Mouse (Mus musculus): ENCODE measurements at regions not wholly inside any gene's neighbourhood (a gene's known extent, or its start where the extent isn't known, plus 50 kb on each side); places are given as distances from the start of the nearest gene placed in this dataset.

DNA sequence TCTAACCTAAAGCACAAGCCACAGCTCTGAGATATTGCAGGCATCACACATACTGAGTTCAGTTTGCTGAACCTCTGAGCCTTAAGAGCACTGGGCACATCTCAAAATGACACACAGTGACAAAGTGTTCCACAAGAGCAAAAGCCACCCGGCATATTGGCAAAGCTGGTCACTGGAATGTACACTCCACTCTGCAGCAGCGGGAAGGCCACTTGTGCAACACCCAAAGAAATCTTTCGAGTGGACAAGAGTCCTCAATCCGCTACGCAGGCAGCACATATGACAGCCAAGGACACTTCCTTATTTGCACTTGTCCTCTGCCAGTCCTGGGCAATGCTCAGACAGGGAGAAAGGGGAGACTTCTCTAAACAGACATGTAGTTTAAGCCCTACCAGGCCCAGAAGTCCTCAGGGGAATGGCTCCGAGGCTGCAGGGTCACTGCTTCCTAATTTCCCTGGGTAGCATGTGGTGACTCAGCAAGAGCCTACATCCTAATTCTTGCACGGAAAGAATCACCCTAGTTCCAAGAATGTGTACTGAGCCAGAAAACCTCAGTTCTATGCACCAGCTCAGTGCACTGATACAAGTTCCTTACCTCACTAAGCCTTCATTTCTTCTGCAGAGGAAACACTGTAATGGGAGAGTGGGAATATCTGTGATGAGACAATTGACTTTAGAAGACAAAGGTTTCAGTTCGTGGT is 144.5 kb upstream of the Ppargc1a start:
- TF ChIP-seq CTCF (IDR thresholded peaks at IDR 0.05; ENCODE audit: extremely low read depth, insufficient read depth, insufficient read length, insufficient replicate concordance) (no peak), POLR2A (IDR thresholded peaks at IDR 0.05; ENCODE audit: low read depth, low read length) (no peak)
